Mouse (Mus musculus) midbrain, embryonic 11.5 days (tissue): ENCODE measurements around the gene Otop2. TPM values are rescaled to one million over a fixed set of nuclear protein-coding genes. Genes with fewer than 3 reads are reported as not detected.
A peak's percentile ranks its signal among the peaks of the same experiment; 100 is the strongest.

Experiments
- ATAC-seq: fragments of 200-750 bp; cut with Nextera tagmentation; 2 replicates; pipeline ENCODE4 v1.8.0; 2017; ENCODE audit warnings: moderate TSS enrichment, moderate library complexity; ENCODE audit not compliant: low FRiP score
- DNase-seq: peaks from one replicate; pipeline ENCODE4 v3.0.0; 2015; ENCODE audit warnings: low spot score; ENCODE audit errors: missing footprints
- H3K27ac ChIP-seq: fragments of 300-500 bp; sonication (generic); 2 replicates; pipeline ENCODE4 v1.5.1; 2014; ENCODE audit warnings: low read depth, low read length
- H3K27me3 ChIP-seq: fragments of 300-500 bp; sonication (generic); 2 replicates; pipeline ENCODE4 v1.6.1; 2014; ENCODE audit warnings: mild to moderate bottlenecking, low read length, moderate library complexity, mixed read lengths; ENCODE audit not compliant: control insufficient read depth, insufficient read depth
- H3K36me3 ChIP-seq: fragments of 300-500 bp; sonication (generic); 2 replicates; pipeline ENCODE4 v1.6.1; 2014; ENCODE audit warnings: mild to moderate bottlenecking, low read length, moderate library complexity, mixed read lengths; ENCODE audit not compliant: control insufficient read depth, insufficient read depth
- H3K4me1 ChIP-seq: fragments of 300-500 bp; sonication (generic); 2 replicates; pipeline ENCODE4 v1.6.1; 2014; ENCODE audit warnings: low read length; ENCODE audit not compliant: control insufficient read depth, insufficient read depth
- H3K4me2 ChIP-seq: fragments of 300-500 bp; sonication (generic); 2 replicates; pipeline ENCODE4 v1.6.1; 2014; ENCODE audit warnings: mild to moderate bottlenecking, moderate library complexity
- H3K4me3 ChIP-seq: fragments of 300-500 bp; sonication (generic); 2 replicates; pipeline ENCODE4 v1.5.1; 2014; ENCODE audit warnings: low read depth, low read length
- H3K9ac ChIP-seq: fragments of 300-500 bp; sonication (generic); 2 replicates; pipeline ENCODE4 v1.6.1; 2014; ENCODE audit warnings: low read length
- H3K9me3 ChIP-seq: fragments of 300-500 bp; sonication (generic); 2 replicates; pipeline ENCODE4 v1.6.1; 2016; ENCODE audit warnings: low read length; ENCODE audit not compliant: control insufficient read depth
- WGBS: fragments of 180-500 bp; shearing (Covaris S2); extraction: QIAGEN DNeasy Blood & Tissue Kit; methylation state at CpG from one replicate; pipeline ENCODE4 v1.1.7; 2014; 5-methylcytosine and 5-hydroxymethylcytosine counted together
- polyA plus RNA-seq: library from polyadenylated mRNA; unstranded; fragments of >200 nt; fragmentation: Nextera tagmentation; extraction: Ambion mirVana; gene quantifications from 2 replicates; pipeline ENCODE4 v1.2.1, GENCODE M21; 2014

Gene Otop2
- polyA plus RNA-seq, 1 experiment from 2014 or later: not detected

DNA sequence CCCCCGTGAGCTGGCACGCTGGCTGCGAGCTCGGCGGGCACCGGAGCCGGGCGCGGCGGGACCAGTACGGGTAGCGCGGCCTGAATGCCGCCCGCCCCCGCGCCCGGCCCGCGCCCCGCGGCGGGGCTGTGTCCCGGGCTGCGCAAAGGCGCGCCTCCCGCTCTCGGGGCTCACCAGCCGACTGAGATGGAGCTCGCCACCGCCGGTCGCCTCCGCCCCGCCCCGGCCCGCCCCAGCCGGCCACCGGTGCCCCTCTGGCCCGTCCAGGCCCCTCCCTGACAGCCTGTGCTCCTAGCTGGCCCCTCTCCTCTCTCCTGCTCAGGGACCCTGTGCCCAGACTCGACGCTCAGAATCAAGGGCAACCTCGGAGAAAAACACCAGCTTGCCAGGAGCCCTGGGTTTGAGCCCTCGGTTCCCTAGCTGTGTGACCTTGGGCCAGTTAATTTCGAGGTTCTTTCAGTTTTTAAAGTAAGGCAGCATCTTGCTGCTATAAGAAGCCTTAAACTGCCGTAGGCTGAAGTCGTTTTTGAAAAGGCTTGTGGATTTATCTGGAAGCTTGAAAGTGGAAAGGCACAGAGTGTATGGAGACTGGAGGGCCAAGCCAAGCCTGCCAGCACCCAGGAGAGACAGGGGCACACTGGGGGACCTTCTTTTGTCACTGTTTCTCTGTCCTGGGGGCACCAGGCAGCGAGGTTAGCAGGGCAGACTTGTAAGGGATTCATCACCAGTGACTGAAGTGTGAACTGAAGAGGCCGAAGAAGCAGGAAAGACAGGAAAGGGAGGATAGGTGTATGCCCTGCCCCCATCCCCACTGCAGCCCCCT, 39.7 kb upstream of the Otop2 start, which contains the start of gene Grin2c:
Grin2c (minus strand) TSS at position 183 of the 823 bp plus-strand sequence.
- Histone ChIP-seq H3K36me3 (no peaks in the 10 kb centered on the region), H3K4me3 (peak within 1 kb of the TSS; percentile 24), H3K27me3 (peaks cover 55% of the 10 kb centered on the region), H3K4me1 (peaks cover 11% of the 10 kb centered on the region), H3K9ac (no peak within 1 kb of the TSS; the same call in 1 of the 2 replicates), H3K4me2 (peak within 1 kb of the TSS; percentile 46), H3K27ac (no peak within 1 kb of the TSS), H3K9me3 (no peaks in the 10 kb centered on the region)
- WGBS: 5% methylated on average over 50 of the region's 50 CpGs
- ATAC-seq (no peak), DNase-seq (peak; percentile 87)

- Histone ChIP-seq H3K4me1 (peaks cover 11% of the 10 kb centered on the region), H3K36me3 (no peaks in the 10 kb centered on the region), H3K4me3 (no peak overlapping the region), H3K4me2 (no peak overlapping the region), H3K9me3 (no peaks in the 10 kb centered on the region), H3K9ac (no peak overlapping the region), H3K27me3 (peaks cover 51% of the 10 kb centered on the region), H3K27ac (no peak overlapping the region)
- DNase-seq (no peak), ATAC-seq (no peak)
- WGBS: 75% methylated on average over 11 of the region's 11 CpGs
Observed at GRCm38 (mm10) chr11:115267958-115268357, 39.0 kb upstream of the Otop2 start.

GRCm38 (mm10) chr11:115269330-115270066, 37.5 kb upstream of the Otop2 start:
- peaks cover 11% of the 10 kb centered on the region for H3K4me1 ChIP-seq
- H3K27me3 ChIP-seq: peaks cover 41% of the 10 kb centered on the region
- H3K4me2 ChIP-seq: no peak overlapping the region
- no peak for DNase-seq
- H3K27ac ChIP-seq: no peak overlapping the region
- H3K9ac ChIP-seq: no peak overlapping the region
- H3K36me3 ChIP-seq: no peaks in the 10 kb centered on the region
- no peaks in the 10 kb centered on the region for H3K9me3 ChIP-seq
- no peak for ATAC-seq
- no peak overlapping the region for H3K4me3 ChIP-seq
- WGBS: 90% methylated on average over 27 of the region's 27 CpGs

DNA sequence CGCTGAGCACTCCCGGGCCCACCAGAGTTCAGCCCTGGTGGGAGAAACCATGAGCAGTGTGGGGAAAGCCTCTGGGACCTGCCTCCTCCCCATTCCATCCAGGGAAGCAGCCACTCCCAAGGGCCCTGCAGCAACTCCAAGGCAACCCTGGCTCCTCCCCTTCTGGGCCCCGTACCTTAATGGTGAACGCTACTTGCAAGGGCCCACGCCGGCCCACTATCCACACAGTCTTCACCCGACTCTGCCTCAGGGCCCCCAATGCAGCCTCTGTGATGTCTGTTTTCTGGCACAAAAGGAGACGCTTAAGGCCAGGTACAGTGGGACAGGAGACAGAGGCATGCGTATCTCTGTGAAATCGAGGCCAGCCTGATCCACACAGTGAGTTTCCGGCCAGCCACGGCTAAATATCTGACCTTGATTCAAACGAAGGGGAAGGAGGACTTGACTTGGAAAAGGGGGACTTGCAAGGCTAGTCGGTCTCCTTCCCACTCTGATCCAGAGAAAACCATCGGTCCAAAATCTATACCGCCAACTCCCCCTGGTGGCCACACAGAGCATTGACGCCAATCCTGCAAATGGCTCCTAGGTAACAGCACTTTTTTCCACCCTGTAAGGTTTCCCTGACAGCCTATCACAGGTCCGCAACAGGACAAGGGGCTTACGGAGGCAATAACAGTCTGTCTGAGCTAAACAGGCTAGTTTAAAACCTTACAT, 36.7 kb upstream of the Otop2 start:
- peak; percentile 10 for ATAC-seq
- H3K9me3 ChIP-seq: no peaks in the 10 kb centered on the region
- H3K36me3 ChIP-seq: no peaks in the 10 kb centered on the region
- H3K4me3 ChIP-seq: no peak overlapping the region
- H3K27ac ChIP-seq: no peak overlapping the region
- H3K4me1 ChIP-seq: peaks cover 7% of the 10 kb centered on the region; the same call in 1 of the 2 replicates
- H3K4me2 ChIP-seq: no peak overlapping the region
- peaks cover 34% of the 10 kb centered on the region for H3K27me3 ChIP-seq
- H3K9ac ChIP-seq: no peak overlapping the region
- WGBS: 34% methylated on average over 19 of the region's 19 CpGs
- DNase-seq: peak; percentile 99

DNA sequence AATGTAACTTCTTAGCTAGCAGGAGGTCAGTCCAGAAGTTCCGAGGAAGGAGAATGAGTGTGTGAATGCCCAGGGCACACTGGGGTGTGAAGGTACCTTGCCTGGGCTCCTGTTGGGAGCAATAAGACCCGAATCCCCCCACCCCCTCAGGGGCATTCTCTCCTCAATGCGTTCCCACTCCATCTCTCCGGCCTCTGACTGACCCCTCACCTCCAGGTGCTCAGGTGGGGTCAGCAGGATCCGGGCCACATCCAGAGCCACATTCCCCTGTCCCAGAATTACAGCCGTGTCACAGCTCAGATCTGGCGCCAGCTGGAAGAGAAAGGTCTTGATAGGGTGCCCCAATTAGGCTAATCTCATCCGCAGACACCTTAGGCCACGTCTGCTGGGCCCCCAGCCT, 35.9 kb upstream of the Otop2 start:
- ATAC-seq: no peak
- peaks cover 26% of the 10 kb centered on the region for H3K27me3 ChIP-seq
- WGBS: 77% methylated on average over 9 of the region's 9 CpGs
- no peak for DNase-seq
- no peaks in the 10 kb centered on the region for H3K36me3 ChIP-seq
- no peaks in the 10 kb centered on the region for H3K9me3 ChIP-seq
- H3K4me2 ChIP-seq: no peak overlapping the region
- H3K27ac ChIP-seq: no peak overlapping the region
- no peak overlapping the region for H3K9ac ChIP-seq
- H3K4me3 ChIP-seq: no peak overlapping the region
- H3K4me1 ChIP-seq: peaks cover 15% of the 10 kb centered on the region

DNA sequence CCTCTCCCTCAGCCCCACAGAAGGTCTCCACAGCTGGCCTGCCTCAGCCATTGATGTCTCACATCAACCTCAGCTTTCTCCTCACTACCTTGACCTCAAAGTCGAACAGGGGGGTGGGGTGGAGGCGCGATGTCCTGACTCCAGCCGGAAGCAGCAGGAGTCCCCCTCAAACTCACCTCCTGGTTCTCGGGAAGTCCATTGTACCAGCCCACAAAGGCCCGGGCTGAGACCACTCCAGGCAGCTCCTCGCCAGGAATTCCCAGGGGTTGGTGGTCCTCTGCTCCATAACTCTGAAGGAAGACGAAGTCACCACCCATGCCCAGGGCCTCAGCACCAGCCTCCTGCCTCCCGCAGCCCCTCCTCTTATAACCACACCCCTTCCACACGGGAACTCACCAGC, 35.5 kb upstream of the Otop2 start:
- Histone ChIP-seq H3K4me3 (no peak overlapping the region), H3K27ac (no peak overlapping the region), H3K27me3 (peaks cover 22% of the 10 kb centered on the region), H3K4me1 (peaks cover 18% of the 10 kb centered on the region), H3K9ac (no peak overlapping the region), H3K4me2 (no peak overlapping the region), H3K9me3 (no peaks in the 10 kb centered on the region), H3K36me3 (no peaks in the 10 kb centered on the region)
- ATAC-seq: no peak
- WGBS: 80% methylated on average over 10 of the region's 10 CpGs
- DNase-seq: no peak

DNA sequence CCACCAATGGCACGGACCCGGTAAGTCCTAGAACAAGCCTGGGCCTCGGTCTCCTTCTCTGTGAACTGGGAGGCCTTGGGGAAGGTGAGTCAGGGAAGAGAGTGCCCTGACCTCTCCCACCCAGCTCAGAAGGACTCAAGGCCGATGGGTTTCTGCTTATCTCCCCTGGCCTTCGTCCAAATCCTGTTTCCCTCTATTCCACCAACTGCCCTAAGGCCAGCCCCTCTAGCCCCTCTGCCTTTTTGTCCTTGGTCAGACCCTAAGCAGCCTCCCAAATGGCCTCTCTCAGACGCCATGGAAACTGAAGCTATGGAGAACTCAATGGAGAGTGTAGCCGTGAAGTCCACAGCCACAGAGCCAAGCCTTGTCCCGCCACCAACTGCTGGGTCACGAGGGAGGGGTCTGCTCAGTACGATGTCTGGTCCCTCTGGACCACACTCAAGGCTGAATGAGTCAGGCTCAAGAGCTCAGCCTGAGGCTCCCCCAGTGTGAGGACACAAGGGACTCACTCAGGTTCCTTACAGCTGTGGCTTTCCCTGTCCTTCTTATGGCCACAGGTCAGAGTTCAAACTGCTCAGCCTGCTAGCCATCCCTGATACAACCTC, 34.0 kb upstream of the Otop2 start:
- Histone ChIP-seq H3K36me3 (no peaks in the 10 kb centered on the region), H3K4me1 (peaks cover 18% of the 10 kb centered on the region)
- ATAC-seq: no peak

GRCm38 (mm10) chr11:115273735-115274134, 33.2 kb upstream of the Otop2 start:
- no peak overlapping the region for H3K9ac ChIP-seq
- H3K9me3 ChIP-seq: no peaks in the 10 kb centered on the region
- 80% methylated on average over 7 of the region's 7 CpGs for WGBS
- no peaks in the 10 kb centered on the region for H3K27me3 ChIP-seq
- ATAC-seq (no peak), DNase-seq (no peak)
- no peak overlapping the region for H3K27ac ChIP-seq
- H3K36me3 ChIP-seq: no peaks in the 10 kb centered on the region
- no peak overlapping the region for H3K4me3 ChIP-seq
- no peak overlapping the region for H3K4me2 ChIP-seq
- H3K4me1 ChIP-seq: peaks cover 20% of the 10 kb centered on the region

More for the DNA sequence above, 34.0 kb upstream of the Otop2 start:
- no peak overlapping the region for H3K4me2 ChIP-seq
- DNase-seq: no peak
- H3K27ac ChIP-seq: no peak overlapping the region
- H3K4me3 ChIP-seq: no peak overlapping the region
- H3K9ac ChIP-seq: no peak overlapping the region
- H3K27me3 ChIP-seq: peaks cover 7% of the 10 kb centered on the region
- no peaks in the 10 kb centered on the region for H3K9me3 ChIP-seq
- WGBS: 66% methylated on average over 10 of the region's 10 CpGs
